Mouse (Mus musculus): ENCODE results near the gene Rabif.
A peak's percentile ranks its signal among the peaks of the same experiment; 100 is the strongest.
"Not testable (repeated sequence)": the region's sequence is repeated elsewhere in the genome, so short reads cannot be mapped to it uniquely, and the experiment has no call there.

Rabif gene

DNA sequence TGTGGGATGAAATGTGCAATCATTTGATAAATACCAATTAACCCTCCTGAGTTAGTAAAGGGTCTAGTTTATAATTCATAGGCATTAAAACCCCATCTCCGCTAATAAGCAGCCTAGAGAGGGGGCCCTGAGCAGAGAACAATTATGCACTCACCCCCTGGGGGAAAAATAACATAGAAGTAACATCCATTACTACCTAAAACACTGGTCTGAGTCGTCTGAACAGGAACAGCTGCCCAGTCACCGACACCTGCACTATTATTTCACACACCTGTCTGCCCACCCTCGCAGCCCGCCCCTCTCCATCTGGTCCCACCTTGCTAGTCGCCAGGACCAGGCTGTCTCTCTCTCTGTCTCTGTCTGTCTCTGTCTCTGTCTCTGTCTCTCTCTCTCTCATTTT lies 18.1 kb downstream of the Rabif start:
- no peak for DNase-seq (ENCODE audit: low read depth, low spot score)

- peak; percentile 17 for DNase-seq (ENCODE audit: low read depth, low spot score)
These were observed 18.9 kb downstream of the Rabif start for GRCm38 (mm10) chr1:134513312-134513860.

GRCm38 (mm10) chr1:134513876-134514590 lies 19.6 kb downstream of the Rabif start:
- peak; percentile 28 for DNase-seq (ENCODE audit: low read depth, low spot score)

- DNase-seq (ENCODE audit: low read depth, low spot score) = no peak
These were observed 21.4 kb downstream of the Rabif start for GRCm38 (mm10) chr1:134515891-134516290.

DNA sequence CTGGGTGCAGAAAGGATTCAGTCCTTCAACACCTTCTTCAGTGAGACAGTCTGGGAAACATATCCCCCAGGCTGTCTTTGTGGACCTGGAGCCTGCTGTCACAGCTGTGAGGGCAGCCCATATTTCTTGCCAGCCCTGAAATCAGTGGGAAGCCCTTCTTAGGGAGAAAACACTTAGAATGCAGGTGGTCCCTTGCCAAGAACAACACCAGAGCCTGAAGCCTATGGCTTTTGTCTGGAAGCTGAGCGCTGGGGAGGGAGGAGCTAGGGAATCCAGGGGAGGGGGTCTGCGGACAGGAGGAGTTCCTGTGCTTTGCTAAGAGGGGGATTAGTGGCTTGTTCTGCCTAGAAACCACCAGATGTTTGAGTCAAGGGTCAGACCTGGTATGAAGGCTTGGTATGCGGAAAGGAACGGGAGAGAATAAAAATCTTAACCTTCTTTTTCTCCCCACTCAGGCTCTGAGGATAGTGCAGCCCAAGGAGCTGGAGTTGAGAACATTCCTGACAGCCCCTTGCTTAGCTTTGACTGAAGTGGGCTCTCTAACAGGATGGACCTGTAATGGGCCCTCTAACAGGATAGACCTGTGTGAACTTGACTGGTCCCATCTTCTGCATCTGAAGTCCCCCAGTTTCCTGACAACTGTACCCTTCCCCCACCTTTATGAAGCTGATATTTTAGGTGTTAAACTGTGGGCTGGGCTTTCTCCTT lies 22.2 kb downstream of the Rabif start:
- DNase-seq (ENCODE audit: low read depth, low spot score) = no peak

DNA sequence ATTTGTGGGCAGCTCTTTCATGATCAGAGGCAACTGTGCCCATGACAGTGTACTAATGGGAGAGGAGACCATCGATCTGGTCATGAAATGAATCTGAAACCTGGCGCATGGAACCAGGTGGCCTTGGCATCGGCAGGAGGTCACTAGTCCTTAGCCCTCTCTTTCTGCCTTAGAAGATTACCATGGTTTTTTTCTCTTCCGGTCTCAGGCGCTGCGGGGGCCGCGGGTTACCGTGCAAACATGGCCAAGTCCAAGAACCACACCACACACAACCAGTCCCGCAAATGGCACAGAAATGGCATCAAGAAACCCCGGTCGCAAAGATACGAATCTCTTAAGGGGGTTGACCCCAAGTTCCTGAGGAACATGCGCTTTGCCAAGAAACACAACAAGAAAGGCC lies 23.4 kb downstream of the Rabif start:
- DNase-seq (ENCODE audit: low read depth, low spot score) = not testable (repeated sequence)

DNA sequence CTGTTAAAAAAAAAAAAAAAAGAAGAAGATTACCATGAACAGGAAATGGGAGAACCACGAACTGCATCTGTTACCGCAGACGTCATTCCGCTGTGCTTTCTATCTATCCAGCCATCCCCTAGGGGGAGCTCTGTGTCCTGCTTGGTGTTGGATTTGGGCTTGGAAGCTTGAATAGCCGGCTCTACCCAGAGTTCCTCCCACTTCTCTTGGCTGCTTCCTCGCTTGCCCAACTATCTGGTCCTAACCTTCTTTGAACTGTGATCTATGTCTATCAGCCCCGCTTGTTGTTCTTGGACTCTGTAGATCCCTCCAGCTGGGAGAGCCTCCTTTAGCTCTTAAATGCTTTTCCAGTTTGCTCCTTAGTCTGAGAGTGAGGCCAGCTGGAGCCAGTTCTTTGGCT lies 24.2 kb downstream of the Rabif start:
- peak; percentile 86 for DNase-seq (ENCODE audit: low read depth, low spot score)

- not testable (repeated sequence) for DNase-seq (ENCODE audit: low read depth, low spot score)
These were observed 24.8 kb downstream of the Rabif start for GRCm38 (mm10) chr1:134519201-134519600.

DNA sequence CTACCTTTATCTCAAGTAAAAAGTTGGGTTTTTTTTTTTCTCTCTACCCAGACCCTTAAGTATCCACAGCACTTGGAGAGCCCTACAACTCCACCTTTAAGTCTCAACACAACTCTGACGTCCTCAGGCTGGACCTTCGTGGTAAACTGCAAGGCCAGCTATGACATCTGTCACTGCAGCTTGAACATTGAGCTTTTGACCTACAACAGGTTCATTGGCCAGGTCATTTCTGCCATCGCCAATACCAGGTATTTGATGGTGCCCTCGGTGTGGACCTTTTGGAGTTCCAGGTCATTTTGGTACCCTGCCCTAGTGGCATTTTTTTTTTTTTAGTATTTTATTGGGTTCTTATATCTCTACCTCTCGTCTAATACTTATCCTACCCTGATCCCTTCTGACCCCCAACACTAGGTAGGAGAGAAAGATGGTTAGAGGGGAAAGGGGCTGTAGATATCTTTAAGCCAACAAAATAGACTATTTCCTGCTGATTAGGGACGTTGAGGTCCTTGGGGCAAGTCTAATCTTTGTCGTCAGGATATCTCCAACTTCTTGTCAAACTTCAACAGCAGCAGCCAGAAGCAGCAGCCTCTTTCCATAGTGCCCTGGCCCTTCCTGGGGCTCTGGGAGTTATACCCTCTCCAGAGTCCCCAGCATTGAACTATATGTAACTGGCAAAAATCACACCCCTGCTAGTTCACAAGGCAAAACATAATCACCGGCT lies 25.7 kb downstream of the Rabif start:
- DNase-seq (ENCODE audit: low read depth, low spot score) = no peak

DNA sequence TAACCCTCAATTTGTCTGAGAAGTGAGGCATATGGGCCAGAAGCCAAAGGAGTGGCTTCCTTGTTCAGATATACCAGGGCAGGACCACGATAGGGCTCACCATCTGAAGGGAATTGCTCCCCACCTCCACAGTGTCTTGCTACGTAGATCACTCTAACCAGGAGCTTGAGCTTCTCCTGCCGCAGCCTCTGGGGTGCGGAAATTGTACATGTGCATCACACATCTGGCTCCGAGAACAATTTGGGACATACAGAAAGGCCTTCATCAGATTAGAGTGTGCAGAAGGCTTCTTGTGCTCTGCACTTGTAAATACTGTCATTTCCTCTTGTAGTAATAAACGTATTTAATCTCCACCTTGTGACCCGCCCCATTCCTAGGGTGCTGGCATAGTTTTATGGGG lies 26.7 kb downstream of the Rabif start:
- no peak for DNase-seq (ENCODE audit: low read depth, low spot score)

GRCm38 (mm10) chr1:134522325-134522724 lies 27.9 kb downstream of the Rabif start:
- DNase-seq (ENCODE audit: low read depth, low spot score) = no peak

- peak; percentile 80 for DNase-seq (ENCODE audit: low read depth, low spot score)
These were observed 30.0 kb downstream of the Rabif start for GRCm38 (mm10) chr1:134524424-134524823.

DNA sequence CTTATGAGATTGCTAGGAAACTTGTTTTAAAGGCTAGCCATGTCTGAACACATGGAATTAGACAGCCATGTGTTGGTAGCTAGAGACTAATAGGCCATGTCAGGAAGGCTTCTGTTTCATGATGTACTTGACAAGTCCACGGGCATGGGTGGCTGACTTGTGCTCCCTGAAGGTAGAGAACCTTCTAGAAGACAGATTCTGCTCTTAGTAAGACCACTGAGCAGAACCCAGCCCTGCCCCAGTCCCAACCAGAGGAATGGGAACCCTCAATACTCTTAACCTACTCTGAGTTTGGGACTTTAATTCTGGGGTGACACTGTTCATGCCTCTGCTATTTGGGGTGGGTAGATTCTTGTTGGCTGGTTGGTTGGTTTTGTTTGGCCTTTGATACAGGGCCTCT lies 30.6 kb downstream of the Rabif start:
- DNase-seq (ENCODE audit: low read depth, low spot score) = no peak

GRCm38 (mm10) chr1:134526752-134527151 lies 32.3 kb downstream of the Rabif start:
- DNase-seq (ENCODE audit: low read depth, low spot score) = no peak

- DNase-seq (ENCODE audit: low read depth, low spot score) = no peak
These were observed 36.2 kb downstream of the Rabif start for GRCm38 (mm10) chr1:134530618-134531017.

DNA sequence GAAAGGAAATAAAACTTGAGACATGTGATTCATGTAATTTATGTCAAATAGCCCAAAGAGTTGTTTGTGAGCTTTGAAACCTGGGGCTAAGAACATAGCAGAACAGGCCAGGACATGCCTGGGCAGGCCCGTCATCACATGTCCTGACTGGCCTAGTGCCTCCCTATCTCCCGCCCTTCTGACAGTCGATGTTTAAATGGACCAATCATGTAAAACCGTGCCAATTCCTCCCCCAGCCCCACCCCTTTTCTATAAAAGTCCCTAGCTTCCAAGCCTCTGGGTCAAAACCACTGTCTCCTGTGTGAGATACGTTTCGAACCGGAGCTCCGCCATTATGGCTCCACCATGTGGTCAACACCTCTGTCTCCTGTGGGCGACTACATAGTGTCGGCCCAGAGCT lies 39.3 kb downstream of the Rabif start:
- not testable (repeated sequence) for DNase-seq (ENCODE audit: low read depth, low spot score)

DNA sequence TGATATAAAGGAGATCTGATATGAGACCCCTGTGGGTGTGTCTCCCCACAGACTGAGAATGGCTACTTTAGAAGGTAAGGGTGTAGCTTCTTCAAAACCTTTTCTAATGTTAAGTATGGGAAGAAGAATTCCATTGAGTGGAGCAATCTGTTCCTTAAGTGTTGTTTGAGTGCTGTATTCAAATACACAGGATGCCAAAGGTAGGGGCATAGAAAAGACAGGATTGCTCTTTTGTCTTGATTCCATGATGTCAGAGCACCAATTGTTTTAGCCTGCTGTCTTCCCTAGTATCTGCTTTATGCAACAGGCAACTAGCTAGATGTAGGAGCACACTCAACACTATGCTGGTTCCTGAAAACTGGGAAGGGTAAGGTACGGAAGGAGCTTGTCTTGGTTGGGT lies 40.6 kb downstream of the Rabif start:
- no peak for DNase-seq (ENCODE audit: low read depth, low spot score)

DNA sequence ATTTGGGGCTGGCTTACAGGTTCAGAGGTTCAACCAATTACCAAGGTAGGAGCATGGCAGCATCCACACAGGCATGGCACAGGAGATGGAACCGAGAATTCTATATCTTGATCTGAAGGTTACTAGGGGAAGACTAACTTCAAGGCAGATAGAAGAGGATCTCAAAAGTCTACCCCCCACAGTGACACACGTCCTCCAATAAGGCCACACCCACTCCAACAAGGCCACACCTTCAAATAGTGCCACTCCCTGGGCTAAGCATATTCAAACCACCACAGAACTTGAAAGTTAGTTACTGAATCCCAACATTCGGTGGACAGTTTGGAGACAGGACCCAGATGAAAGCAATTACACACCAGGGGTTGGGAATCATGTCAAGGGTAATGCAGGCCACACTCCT lies 41.1 kb downstream of the Rabif start:
- no peak for DNase-seq (ENCODE audit: low read depth, low spot score)

- no peak for DNase-seq (ENCODE audit: low read depth, low spot score)
These were observed 46.2 kb downstream of the Rabif start for GRCm38 (mm10) chr1:134540610-134541009.

- DNase-seq (ENCODE audit: low read depth, low spot score) = no peak
These were observed 53.8 kb downstream of the Rabif start for GRCm38 (mm10) chr1:134548231-134548630.

DNA sequence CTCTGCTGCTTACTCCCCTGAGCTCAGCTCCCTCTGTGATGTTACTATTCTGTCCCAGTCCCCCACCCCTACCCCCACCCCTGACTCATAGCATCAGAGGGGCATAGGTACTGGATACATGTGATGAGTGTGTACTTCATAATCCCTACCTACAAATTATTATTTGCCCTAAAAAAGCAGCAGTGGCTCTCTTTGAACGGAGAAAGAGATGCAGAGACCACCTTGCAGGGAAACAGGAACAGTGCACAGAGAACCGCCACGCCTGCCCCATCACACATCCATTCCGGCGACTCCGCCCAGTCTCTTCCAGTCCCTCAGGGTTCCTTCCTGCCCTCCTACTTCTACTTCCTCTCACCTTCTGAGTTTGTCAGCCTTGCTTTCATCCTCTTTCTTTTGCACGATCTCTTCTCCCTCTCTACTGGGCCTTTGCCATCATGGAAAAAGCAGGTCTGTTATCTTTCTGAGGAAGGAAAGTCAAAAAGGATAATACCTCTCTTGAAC lies 55.2 kb downstream of the Rabif start, which contains the start of gene Mgat4e:
Gene Mgat4e (minus strand): TSS at position 51 of the 501 bp plus-strand sequence.
- peak; percentile 18 for DNase-seq (ENCODE audit: low read depth, low spot score)

GRCm38 (mm10) chr1:134551869-134552268 lies 57.4 kb downstream of the Rabif start:
- no peak for DNase-seq (ENCODE audit: low read depth, low spot score)
